Mouse (Mus musculus) brain, adult 2 months (tissue): Measurements from ENCODE around the gene Stt3b.

Source experiments
- DNase-seq: peaks from one replicate; pipeline ENCODE4 v3.0.0; 2011; ENCODE audit warnings: low read depth, low spot score

Stt3b gene

GRCm38 (mm10) chr9:115214572-115215571, 95.3 kb downstream of the Stt3b start:
- no peak for DNase-seq

GRCm38 (mm10) chr9:115213755-115214264, 96.4 kb downstream of the Stt3b start:
- DNase-seq = no peak

- peak; percentile 67 for DNase-seq
These were observed 99.7 kb downstream of the Stt3b start for GRCm38 (mm10) chr9:115210535-115210934.

GRCm38 (mm10) chr9:115209737-115210136, 100.5 kb downstream of the Stt3b start:
- no peak for DNase-seq

GRCm38 (mm10) chr9:115206219-115206618, 104.0 kb downstream of the Stt3b start:
- DNase-seq = peak; percentile 45

GRCm38 (mm10) chr9:115205491-115205890, 104.7 kb downstream of the Stt3b start:
- DNase-seq = peak; percentile 41

- DNase-seq = no peak
These were observed 107.1 kb downstream of the Stt3b start for GRCm38 (mm10) chr9:115203136-115203535.

- no peak for DNase-seq
These were observed 109.0 kb downstream of the Stt3b start for GRCm38 (mm10) chr9:115201264-115201663.

GRCm38 (mm10) chr9:115200166-115200862, 109.9 kb downstream of the Stt3b start:
- DNase-seq = no peak

GRCm38 (mm10) chr9:115197082-115197481, 113.1 kb downstream of the Stt3b start:
- no peak for DNase-seq

- no peak for DNase-seq
These were observed 117.3 kb downstream of the Stt3b start for GRCm38 (mm10) chr9:115192890-115193289.
